Mouse (Mus musculus): ENCODE results near the gene Flt3l. TPM values are rescaled to one million over a fixed set of nuclear protein-coding genes. Genes with fewer than 3 reads are reported as not detected.
A peak's percentile ranks its signal among the peaks of the same experiment; 100 is the strongest.

Gene Flt3l
- polyA plus RNA-seq, 1 experiment from 2014 or later: 0.85 TPM

GRCm38 (mm10) chr7:45150321-45150720, 14.1 kb upstream of the Flt3l start:
- H3K36me3 ChIP-seq: peaks cover 33% of the 10 kb centered on the region
- H3K9me3 ChIP-seq: no peaks in the 10 kb centered on the region
- peaks cover 43% of the 10 kb centered on the region for H3K4me1 ChIP-seq (replicated peaks)
- 59% methylated on average over 4 of the region's 4 CpGs for WGBS
- no peak overlapping the region for H3K4me3 ChIP-seq
- no peak for DNase-seq (ENCODE audit: low spot score)
- H3K27me3 ChIP-seq (ENCODE audit: insufficient read depth, poor library complexity, severe bottlenecking): no peaks in the 10 kb centered on the region
- peak overlapping the region; percentile 71 for H3K27ac ChIP-seq

- WGBS: 26% methylated on average over 6 of the region's 6 CpGs
- peak; percentile 18 for DNase-seq (ENCODE audit: low spot score)
- H3K27ac ChIP-seq: peak overlapping the region; percentile 71; the same call in 1 of the 2 replicates
These were observed 13.3 kb upstream of the Flt3l start for GRCm38 (mm10) chr7:45149545-45149944.

DNA sequence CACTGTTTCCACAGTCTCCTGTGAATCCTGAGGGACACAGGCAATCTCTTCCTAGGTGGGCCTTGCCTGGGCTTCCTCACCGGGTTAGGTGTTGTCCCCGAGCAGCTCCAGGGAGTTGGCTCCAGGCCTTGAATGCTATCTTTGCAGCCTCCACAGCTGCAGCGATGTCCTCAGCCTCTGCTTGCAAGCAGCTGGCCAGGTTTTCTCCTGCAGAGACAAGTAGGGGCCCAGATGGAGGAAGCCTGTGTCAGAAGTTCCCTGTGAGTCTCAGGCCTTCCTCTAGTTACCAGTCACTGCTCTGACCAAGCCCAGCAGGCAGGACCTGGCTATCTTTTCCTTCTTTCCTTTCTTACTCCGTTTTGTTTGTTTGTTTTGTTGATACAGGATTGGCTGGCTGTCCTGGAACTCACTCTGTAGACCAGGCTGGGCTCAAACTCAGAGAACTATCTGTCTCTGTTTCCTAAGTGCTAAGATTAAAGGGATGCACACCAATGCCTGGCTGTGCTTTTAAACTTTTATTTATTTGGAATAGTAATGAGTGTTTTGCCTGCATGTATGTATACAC, 12.4 kb upstream of the Flt3l start:
- no peak overlapping the region for H3K27ac ChIP-seq
- H3K27me3 ChIP-seq (ENCODE audit: insufficient read depth, poor library complexity, severe bottlenecking): no peaks in the 10 kb centered on the region
- WGBS: 62% methylated on average over 4 of the region's 4 CpGs
- no peak overlapping the region for H3K4me3 ChIP-seq
- no peak for DNase-seq (ENCODE audit: low spot score)
- H3K9me3 ChIP-seq: no peaks in the 10 kb centered on the region
- H3K4me1 ChIP-seq (replicated peaks): peaks cover 34% of the 10 kb centered on the region
- H3K36me3 ChIP-seq: peaks cover 50% of the 10 kb centered on the region

More at GRCm38 (mm10) chr7:45149545-45149944, 13.3 kb upstream of the Flt3l start:
- no peaks in the 10 kb centered on the region for H3K9me3 ChIP-seq
- H3K4me3 ChIP-seq: no peak overlapping the region; the same call in 1 of the 2 replicates
- peaks cover 36% of the 10 kb centered on the region for H3K4me1 ChIP-seq (replicated peaks)
- H3K36me3 ChIP-seq: peaks cover 41% of the 10 kb centered on the region
- H3K27me3 ChIP-seq (ENCODE audit: insufficient read depth, poor library complexity, severe bottlenecking): no peaks in the 10 kb centered on the region

DNA sequence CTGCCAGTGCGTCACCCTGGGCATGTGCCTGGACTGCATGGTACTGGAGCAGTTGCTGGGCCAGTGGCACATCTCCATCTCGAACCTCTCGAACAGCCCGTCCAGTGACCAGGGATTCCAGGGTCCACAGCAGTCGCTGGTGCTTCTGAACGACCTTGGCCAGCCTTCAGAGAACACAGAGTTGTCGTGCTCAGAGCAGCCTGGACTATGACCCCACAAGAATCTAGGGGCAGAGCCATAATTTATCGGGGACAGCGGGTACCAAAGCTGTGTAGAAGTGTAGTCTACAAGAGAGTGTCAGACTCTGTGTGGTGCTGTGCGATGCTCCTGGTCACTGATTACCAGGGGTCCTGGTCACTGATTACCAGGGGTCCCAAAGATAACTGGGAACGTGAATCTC, 11.7 kb upstream of the Flt3l start:
- DNase-seq (ENCODE audit: low spot score): no peak
- Histone ChIP-seq H3K27me3 (ENCODE audit: insufficient read depth, poor library complexity, severe bottlenecking) (no peaks in the 10 kb centered on the region), H3K4me1 (replicated peaks) (peaks cover 30% of the 10 kb centered on the region), H3K4me3 (no peak overlapping the region), H3K27ac (no peak overlapping the region), H3K9me3 (no peaks in the 10 kb centered on the region), H3K36me3 (peaks cover 57% of the 10 kb centered on the region)
- 92% methylated on average over 11 of the region's 11 CpGs for WGBS

GRCm38 (mm10) chr7:45147267-45147666, 11.0 kb upstream of the Flt3l start:
- Histone ChIP-seq H3K9me3 (no peaks in the 10 kb centered on the region), H3K4me3 (no peak overlapping the region), H3K36me3 (peaks cover 64% of the 10 kb centered on the region), H3K27me3 (ENCODE audit: insufficient read depth, poor library complexity, severe bottlenecking) (no peaks in the 10 kb centered on the region), H3K27ac (no peak overlapping the region), H3K4me1 (replicated peaks) (peaks cover 30% of the 10 kb centered on the region)
- DNase-seq (ENCODE audit: low spot score): no peak
- 91% methylated on average over 11 of the region's 11 CpGs for WGBS

DNA sequence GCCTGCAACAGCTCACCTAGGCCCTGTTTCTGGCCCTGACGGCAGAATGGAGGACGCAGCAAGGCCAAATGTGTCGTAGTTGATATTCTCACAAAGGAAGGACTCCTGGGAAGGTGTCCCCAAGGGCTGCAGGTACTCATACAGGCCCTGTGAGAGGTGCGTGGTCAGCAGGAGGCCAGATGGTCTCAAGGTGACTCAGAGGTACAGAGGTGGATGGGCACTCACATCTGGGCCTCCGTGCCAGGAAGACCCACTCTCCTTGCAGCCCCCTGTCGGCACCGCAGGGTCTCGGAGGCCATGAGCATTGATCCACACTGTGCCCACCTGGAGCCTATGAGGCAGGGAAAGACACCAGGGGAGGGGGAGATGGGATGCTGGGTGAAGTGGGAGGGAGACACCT, 9.2 kb upstream of the Flt3l start:
- Histone ChIP-seq H3K27me3 (ENCODE audit: insufficient read depth, poor library complexity, severe bottlenecking) (no peaks in the 10 kb centered on the region), H3K9me3 (no peaks in the 10 kb centered on the region), H3K27ac (no peak overlapping the region), H3K4me1 (replicated peaks) (peaks cover 20% of the 10 kb centered on the region), H3K4me3 (no peak overlapping the region), H3K36me3 (peaks cover 74% of the 10 kb centered on the region)
- 96% methylated on average over 8 of the region's 8 CpGs for WGBS
- DNase-seq (ENCODE audit: low spot score): no peak

DNA sequence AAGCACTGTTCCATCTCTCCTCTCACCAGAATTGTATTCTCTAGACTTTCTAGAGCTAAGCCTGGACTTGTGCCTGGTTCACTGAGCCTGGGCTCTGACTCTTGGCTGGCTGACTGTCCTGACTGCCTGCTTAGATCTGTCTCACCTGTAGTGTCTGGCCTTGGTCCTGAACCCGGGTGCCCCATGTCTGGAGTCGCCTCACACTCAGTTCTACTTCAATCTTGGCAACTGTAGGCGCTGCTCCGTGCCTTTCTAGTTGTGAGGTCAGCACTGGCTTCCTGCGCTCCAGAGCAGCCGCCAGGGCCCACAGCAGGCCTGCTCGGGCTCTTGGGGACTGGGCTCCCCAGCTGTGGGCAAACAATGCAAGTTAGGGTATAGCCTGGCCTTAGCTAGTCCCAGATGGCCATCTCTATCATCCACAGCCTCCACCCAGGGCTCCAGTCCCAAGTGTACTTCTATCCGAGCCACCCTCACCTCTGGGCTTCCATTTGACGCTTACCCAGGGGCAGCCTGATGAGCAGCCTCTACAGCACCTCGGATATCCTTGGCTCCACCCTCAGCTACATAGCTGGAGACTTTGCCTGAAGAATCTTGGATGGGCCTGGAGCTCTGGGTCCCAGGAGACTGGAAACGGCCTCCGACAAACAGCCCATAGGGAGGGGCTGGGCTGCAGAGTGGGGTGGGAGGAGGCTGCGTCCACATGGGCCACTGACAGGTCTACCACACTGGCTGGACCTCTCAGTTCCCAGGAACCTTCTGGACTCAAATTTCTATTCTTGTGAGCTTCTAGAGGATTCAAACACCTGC, 8.3 kb upstream of the Flt3l start:
- no peak for DNase-seq (ENCODE audit: low spot score)
- Histone ChIP-seq H3K27me3 (ENCODE audit: insufficient read depth, poor library complexity, severe bottlenecking) (no peaks in the 10 kb centered on the region), H3K36me3 (peaks cover 74% of the 10 kb centered on the region), H3K4me3 (no peak overlapping the region), H3K27ac (no peak overlapping the region), H3K4me1 (replicated peaks) (peaks cover 15% of the 10 kb centered on the region), H3K9me3 (no peaks in the 10 kb centered on the region)
- WGBS: 87% methylated on average over 13 of the region's 13 CpGs

- no peak for DNase-seq (ENCODE audit: low spot score)
- 92% methylated on average over 5 of the region's 5 CpGs for WGBS
- H3K4me3 ChIP-seq: no peak overlapping the region
- H3K36me3 ChIP-seq: peaks cover 57% of the 10 kb centered on the region
- H3K27ac ChIP-seq: no peak overlapping the region
- H3K27me3 ChIP-seq (ENCODE audit: insufficient read depth, poor library complexity, severe bottlenecking): peaks cover 13% of the 10 kb centered on the region
- no peaks in the 10 kb centered on the region for H3K9me3 ChIP-seq
- H3K4me1 ChIP-seq (replicated peaks): peaks cover 5% of the 10 kb centered on the region; the same call in 1 of the 2 replicates
These were observed 5.7 kb upstream of the Flt3l start for GRCm38 (mm10) chr7:45141914-45142313.

GRCm38 (mm10) chr7:45141319-45141718, 5.1 kb upstream of the Flt3l start:
- no peak for DNase-seq (ENCODE audit: low spot score)
- H3K4me1 ChIP-seq (replicated peaks): peaks cover 7% of the 10 kb centered on the region
- H3K9me3 ChIP-seq: no peaks in the 10 kb centered on the region
- peaks cover 51% of the 10 kb centered on the region for H3K36me3 ChIP-seq
- 89% methylated on average over 3 of the region's 3 CpGs for WGBS
- no peak overlapping the region for H3K4me3 ChIP-seq
- peaks cover 14% of the 10 kb centered on the region for H3K27me3 ChIP-seq (ENCODE audit: insufficient read depth, poor library complexity, severe bottlenecking)
- no peak overlapping the region for H3K27ac ChIP-seq

- 88% methylated on average over 8 of the region's 8 CpGs for WGBS
- peaks cover 16% of the 10 kb centered on the region for H3K4me1 ChIP-seq (replicated peaks)
These were observed 3.9 kb upstream of the Flt3l start for GRCm38 (mm10) chr7:45139904-45140723.

GRCm38 (mm10) chr7:45138403-45138802, 2.2 kb upstream of the Flt3l start:
- no peak overlapping the region for H3K27ac ChIP-seq
- H3K36me3 ChIP-seq: peaks cover 22% of the 10 kb centered on the region
- H3K27me3 ChIP-seq (ENCODE audit: insufficient read depth, poor library complexity, severe bottlenecking): peaks cover 40% of the 10 kb centered on the region
- H3K9me3 ChIP-seq: no peaks in the 10 kb centered on the region
- WGBS: 86% methylated on average over 1 of the region's 1 CpGs
- no peak overlapping the region for H3K4me3 ChIP-seq
- peaks cover 29% of the 10 kb centered on the region for H3K4me1 ChIP-seq (replicated peaks)
- no peak for DNase-seq (ENCODE audit: low spot score)

More at GRCm38 (mm10) chr7:45139904-45140723, 3.9 kb upstream of the Flt3l start:
- Histone ChIP-seq H3K27me3 (ENCODE audit: insufficient read depth, poor library complexity, severe bottlenecking) (peaks cover 25% of the 10 kb centered on the region), H3K9me3 (no peaks in the 10 kb centered on the region), H3K27ac (no peak overlapping the region), H3K4me3 (no peak overlapping the region), H3K36me3 (peaks cover 39% of the 10 kb centered on the region)
- DNase-seq (ENCODE audit: low spot score): no peak

- WGBS: 81% methylated on average over 12 of the region's 12 CpGs
- peaks cover 29% of the 10 kb centered on the region for H3K4me1 ChIP-seq (replicated peaks)
- no peak overlapping the region for H3K4me3 ChIP-seq
- H3K27ac ChIP-seq: no peak overlapping the region
- no peaks in the 10 kb centered on the region for H3K9me3 ChIP-seq
- peaks cover 12% of the 10 kb centered on the region for H3K36me3 ChIP-seq
- peaks cover 40% of the 10 kb centered on the region for H3K27me3 ChIP-seq (ENCODE audit: insufficient read depth, poor library complexity, severe bottlenecking)
- DNase-seq (ENCODE audit: low spot score): no peak
These were observed 1.2 kb upstream of the Flt3l start for GRCm38 (mm10) chr7:45137171-45138006.
